Mouse (Mus musculus) gastrocnemius, adult 2 months (tissue): ENCODE data around the gene Rab33a. TPM values are rescaled to one million over a fixed set of nuclear protein-coding genes. Genes with fewer than 3 reads are reported as not detected.
A peak's percentile ranks its signal among the peaks of the same experiment; 100 is the strongest.

Source experiments
- DNase-seq: peaks from one replicate; pipeline ENCODE4 v3.0.0; 2022
- H3K27ac ChIP-seq: fragments of 200-600 bp; 2 replicates; pipeline ENCODE4 v1.8.1; 2022; ENCODE audit warnings: mild to moderate bottlenecking
- H3K4me3 ChIP-seq: fragments of 200-600 bp; 2 replicates; pipeline ENCODE4 v1.8.1; 2022; ENCODE audit warnings: mild to moderate bottlenecking, moderate library complexity
- CTCF ChIP-seq: fragments of 200-600 bp; IDR thresholded peaks from 2 replicates; pipeline ENCODE4 v1.8.1; 2022; ENCODE audit warnings: antibody characterized with exemption, mild to moderate bottlenecking, moderate library complexity
- intact Hi-C: fragments of 180-260 bp; cut with DNase I; formaldehyde crosslinking; loops from one replicate; pipeline ENCODE4 v1.15.1; 2025
- total RNA-seq, 2 experiments: library from RNA; stranded (reverse); gene quantifications; 2 replicates each; pipeline ENCODE4 v1.2.3; 2021

The Rab33a gene
- total RNA-seq, 2 experiments from 2014 or later = 0.20 TPM; not detected in 1

GRCm38 (mm10) chrX:48526435-48526834 lies 7.3 kb downstream of the Rab33a start:
- intact Hi-C loops = no loop called here
- Histone ChIP-seq H3K27ac (no peak overlapping the region), H3K4me3 (no peak overlapping the region)
- no peak for TF ChIP-seq CTCF
- no peak for DNase-seq

GRCm38 (mm10) chrX:48532175-48532574 lies 13.1 kb downstream of the Rab33a start:
- TF ChIP-seq CTCF = peak; percentile 83
- intact Hi-C loops = loop anchor here (5.0 kb wide), 2 partner anchors 35 to 110 kb away; no protein-coding TSS in a partner anchor
- DNase-seq = peak; percentile 69
- Histone ChIP-seq H3K4me3 (no peak overlapping the region), H3K27ac (no peak overlapping the region)

Other genes starting within 250 kb of the Rab33a start
- gene Bcorl1, start 177.9 kb upstream of the Rab33a start, total RNA-seq = 1 to 10 TPM; 6.7 to 7.0 TPM
- 1 to 10 TPM; 1.6 to 2.1 TPM for gene Elf4, start 56.2 kb upstream of the Rab33a start, total RNA-seq
- 10 to 100 TPM; 37.3 to 50.0 TPM for gene Aifm1, start 5.7 kb upstream of the Rab33a start, total RNA-seq
- gene Zfp280c, start 75.2 kb downstream of the Rab33a start, total RNA-seq = 1 to 10 TPM; 4.9 to 5.0 TPM
- 1 to 10 TPM; 1.5 to 1.6 TPM for gene Slc25a14, start 104.1 kb downstream of the Rab33a start, total RNA-seq
- under 1 TPM in 1 of 2 experiments, not detected in 1; 0.08 TPM for gene Gpr119, start 155.2 kb downstream of the Rab33a start, total RNA-seq
- 1 to 10 TPM; 1.4 to 1.6 TPM for gene Rbmx2, start 175.7 kb downstream of the Rab33a start, total RNA-seq